Mouse (Mus musculus): Measurements from ENCODE around the gene Otud7a. TPM values are rescaled to one million over a fixed set of nuclear protein-coding genes. Genes with fewer than 3 reads are reported as not detected.

The Otud7a gene
- total and polyA plus RNA-seq, 3 experiments = not detected

- H3K79me2 ChIP-seq (ENCODE audit: control insufficient read depth, insufficient read depth, low read length, poor library complexity) = no peaks in the 10 kb centered on the region
- H3K27me3 ChIP-seq (ENCODE audit: control insufficient read depth in 1 of 2, insufficient read depth in 2 of 2, low read length in 2 of 2) = no peaks in the 10 kb centered on the region
- no peak overlapping the region for H3K27ac ChIP-seq (ENCODE audit: control insufficient read depth, low read depth, low read length)
- no peak overlapping the region for H3K9ac ChIP-seq (ENCODE audit: control insufficient read depth, low read depth, low read length, poor library complexity, severe bottlenecking)
- no peak for DNase-seq (ENCODE audit: low read depth, low spot score)
- TF ChIP-seq POLR2A (IDR thresholded peaks at IDR 0.05; ENCODE audit: control insufficient read depth in 1 of 2, insufficient read depth in 1 of 2, low read depth in 1 of 2, low read length in 2 of 2, poor library complexity in 1 of 2) (no peak), GABPA (IDR thresholded peaks at IDR 0.05; ENCODE audit: low read depth, low read length) (no peak), KAT2A (conservative IDR thresholded peaks at IDR 0.05; ENCODE audit: low read depth, low read length) (no peak), SMC3 (IDR thresholded peaks at IDR 0.05; ENCODE audit: low read depth, low read length) (no peak), ZKSCAN1 (IDR thresholded peaks at IDR 0.05; ENCODE audit: low read depth, low read length) (no peak), CHD2 (IDR thresholded peaks at IDR 0.05; ENCODE audit: low read length) (no peak), E2F4 (IDR thresholded peaks at IDR 0.05; ENCODE audit: borderline replicate concordance, low read depth, low read length) (no peak), SIN3A (IDR thresholded peaks at IDR 0.05; ENCODE audit: low read length) (no peak), ETS1 (IDR thresholded peaks at IDR 0.05; ENCODE audit: low read depth, low read length) (no peak), ZNF384 (IDR thresholded peaks at IDR 0.05; ENCODE audit: low read depth, low read length) (no peak), USF2 (IDR thresholded peaks at IDR 0.05; ENCODE audit: borderline replicate concordance in 1 of 2, insufficient read depth in 1 of 2, low read depth in 1 of 2, low read length in 2 of 2) (no peak), RCOR1 (IDR thresholded peaks at IDR 0.05; ENCODE audit: low read depth, low read length) (no peak), MAFK (IDR thresholded peaks at IDR 0.05; ENCODE audit: borderline replicate concordance, low read depth, low read length) (no peak), MEF2A (IDR thresholded peaks at IDR 0.05; ENCODE audit: extremely low read depth, insufficient replicate concordance, low read depth, low read length, poor library complexity, severe bottlenecking) (no peak), MYB (IDR thresholded peaks at IDR 0.05; ENCODE audit: low read depth, low read length) (no peak), UBTF (IDR thresholded peaks at IDR 0.05; ENCODE audit: borderline replicate concordance, insufficient read depth, low read depth, low read length) (no peak)
- no peak overlapping the region for H3K4me3 ChIP-seq (ENCODE audit: control insufficient read depth in 1 of 2, insufficient read depth in 1 of 2, low read depth in 2 of 2, low read length in 2 of 2)
- no peaks in the 10 kb centered on the region for H3K9me3 ChIP-seq (replicated peaks; ENCODE audit: insufficient read depth, low read length)
- no peaks in the 10 kb centered on the region for H3K4me1 ChIP-seq (ENCODE audit: control insufficient read depth in 1 of 2, insufficient read depth in 2 of 2, low read length in 2 of 2)
- H3K36me3 ChIP-seq (ENCODE audit: control insufficient read depth in 1 of 2, insufficient read depth in 2 of 2, low read length in 2 of 2) = no peaks in the 10 kb centered on the region
Observed at GRCm38 (mm10) chr7:63665496-63665895, 220.9 kb downstream of the Otud7a start.

GRCm38 (mm10) chr7:63667986-63668741 is 223.6 kb downstream of the Otud7a start:
- no peaks in the 10 kb centered on the region for H3K9me3 ChIP-seq (replicated peaks; ENCODE audit: insufficient read depth, low read length)
- DNase-seq (ENCODE audit: low read depth, low spot score) = no peak
- no peaks in the 10 kb centered on the region for H3K79me2 ChIP-seq (ENCODE audit: control insufficient read depth, insufficient read depth, low read length, poor library complexity)
- H3K36me3 ChIP-seq (ENCODE audit: control insufficient read depth in 1 of 2, insufficient read depth in 2 of 2, low read length in 2 of 2) = no peaks in the 10 kb centered on the region
- H3K4me1 ChIP-seq (ENCODE audit: control insufficient read depth in 1 of 2, insufficient read depth in 2 of 2, low read length in 2 of 2) = no peaks in the 10 kb centered on the region
- no peak overlapping the region for H3K9ac ChIP-seq (ENCODE audit: control insufficient read depth, low read depth, low read length, poor library complexity, severe bottlenecking)
- H3K27ac ChIP-seq (ENCODE audit: control insufficient read depth, low read depth, low read length) = no peak overlapping the region
- H3K27me3 ChIP-seq (ENCODE audit: control insufficient read depth in 1 of 2, insufficient read depth in 2 of 2, low read length in 2 of 2) = no peaks in the 10 kb centered on the region
- H3K4me3 ChIP-seq (ENCODE audit: control insufficient read depth in 1 of 2, insufficient read depth in 1 of 2, low read depth in 2 of 2, low read length in 2 of 2) = no peak overlapping the region
- TF ChIP-seq POLR2AphosphoS5 (IDR thresholded peaks at IDR 0.05; ENCODE audit: borderline replicate concordance, low read depth, low read length) (no peak), NELFE (IDR thresholded peaks at IDR 0.05; ENCODE audit: low read depth, low read length) (no peak), MXI1 (IDR thresholded peaks at IDR 0.05; ENCODE audit: low read depth, low read length) (no peak), ZMIZ1 (IDR thresholded peaks at IDR 0.05; ENCODE audit: low read depth, low read length) (no peak), MYC (IDR thresholded peaks at IDR 0.05; ENCODE audit: low read depth, low read length) (no peak), HCFC1 (IDR thresholded peaks at IDR 0.05; ENCODE audit: low read depth, low read length) (no peak), KAT2A (conservative IDR thresholded peaks at IDR 0.05; ENCODE audit: low read depth, low read length) (no peak), USF1 (IDR thresholded peaks at IDR 0.05; ENCODE audit: low read depth, low read length) (no peak), CHD1 (IDR thresholded peaks at IDR 0.05; ENCODE audit: low read depth, low read length) (no peak)
